ENCODE assay signal across 8 mouse cellular contexts in genomic region chr1:156473961-156474503, GRCm38 (mm10). TPM values are rescaled to one million over a fixed set of nuclear protein-coding genes. Genes with fewer than 3 reads are reported as not detected.
DNase-seq lines count a peak whose midpoint lies in the region; ATAC-seq lines count a peak whose summit lies in the region.

Gene Soat1, minus strand, starts transcription at chr1:156474331.

- H3K4me3 ChIP-seq in hindbrain, embryonic 13.5 days: peak within 1 kb of the TSS; percentile 77

- peak; percentile 98 for ATAC-seq in hindbrain, embryonic 13.5 days (ENCODE audit: low FRiP score)

- peaks cover 10% of the 10 kb centered on the region for H3K4me1 ChIP-seq in hindbrain, embryonic 13.5 days (replicated peaks)

- H3K4me2 ChIP-seq in hindbrain, embryonic 13.5 days: peak within 1 kb of the TSS; percentile 78

- H3K9me3 ChIP-seq in hindbrain, embryonic 13.5 days: peaks cover 8% of the 10 kb centered on the region

- H3K36me3 ChIP-seq in hindbrain, embryonic 13.5 days: peaks cover 8% of the 10 kb centered on the region

- peak; percentile 95 for DNase-seq in Muller cell, postnatal 12 days (ENCODE audit: inconsistent ontology term)
- DNase-seq in cerebellum, postnatal 10 days: peak; percentile 86 to 93
- DNase-seq in frontal cortex, postnatal 14 days (ENCODE audit: low spot score in 2 of 2): peak; percentile 68 to 82
- peak; percentile 74 to 76 for DNase-seq in layer of hippocampus, postnatal 25 days (ENCODE audit: extremely low spot score in 1 of 2, low spot score in 1 of 2)
- DNase-seq in lung, postnatal 25 days (ENCODE audit: low spot score): peak; percentile 97
- peak; percentile 89 for DNase-seq in retina, embryonic 14.5 days (ENCODE audit: low spot score)
- peak; percentile 96 for DNase-seq in thymus, postnatal 4 days

- under 1% methylated on average over 27 of the region's 46 CpGs for WGBS in hindbrain, embryonic 13.5 days

- H3K27me3 ChIP-seq in hindbrain, embryonic 13.5 days: 0 out of 2 replicates have a peak, but pooled peaks cover 8% of the 10 kb centered on the region

- peak within 1 kb of the TSS; percentile 86 for H3K9ac ChIP-seq in hindbrain, embryonic 13.5 days

- H3K27ac ChIP-seq in hindbrain, embryonic 13.5 days: peak within 1 kb of the TSS; percentile 45; the same call in 1 of the 2 replicates

RNA-seq across cellular contexts. Expression of gene Soat1, which starts in this region (rescaled TPM):
- polyA plus RNA-seq in hindbrain, embryonic 13.5 days (2015; fragmentation: Nextera tagmentation; extraction: Ambion mirVana): 12.3 and 12.6 TPM in 2 replicates
- total RNA-seq in layer of hippocampus, postnatal 25 days (2021): 10 to 100 TPM; 41.2 to 47.1 TPM

Comparison
In these comparisons a context has a peak if more than half of its experiments do, and no peak if none do; other contexts are left out.
1. Peak in every context shown above with its lines: DNase-seq, ATAC-seq, H3K4me3 ChIP-seq and H3K27ac ChIP-seq.